Mouse (Mus musculus) liver, adult 2 months (tissue): ENCODE data around the gene Gm9945. TPM values are rescaled to one million over a fixed set of nuclear protein-coding genes. Genes with fewer than 3 reads are reported as not detected.

Experiments used
- DNase-seq: peaks from one replicate; pipeline ENCODE4 v3.0.0-alpha.2; 2011; ENCODE audit warnings: low read depth, low spot score; ENCODE audit errors: extremely low read depth
- H3K27ac ChIP-seq: fragments of 200-500 bp; replicated peaks from 2 replicates; pipeline ENCODE4 v1.5.1; 2012; ENCODE audit warnings: low read depth, mild to moderate bottlenecking, control low read depth, inconsistent platforms, low read length; ENCODE audit not compliant: insufficient read depth
- H3K27me3 ChIP-seq: fragments of 200-500 bp; 2 replicates; pipeline ENCODE4 v1.6.1; 2012; ENCODE audit warnings: mild to moderate bottlenecking, moderate library complexity, low read length, inconsistent platforms; ENCODE audit not compliant: control insufficient read depth, insufficient read depth
- H3K36me3 ChIP-seq: fragments of 200-500 bp; 2 replicates; pipeline ENCODE4 v1.6.1; 2012; ENCODE audit warnings: low read length, inconsistent platforms; ENCODE audit not compliant: control insufficient read depth, insufficient read depth
- H3K4me1 ChIP-seq: fragments of 200-500 bp; 2 replicates; pipeline ENCODE4 v1.6.1; 2011; ENCODE audit warnings: low read length; ENCODE audit not compliant: control insufficient read depth, insufficient read depth
- H3K4me3 ChIP-seq: fragments of 200-500 bp; 2 replicates; pipeline ENCODE4 v1.5.1; 2011; ENCODE audit warnings: low read depth, mild to moderate bottlenecking, control low read depth, low read length, moderate library complexity; ENCODE audit not compliant: insufficient read depth
- H3K79me2 ChIP-seq: fragments of 200-500 bp; 2 replicates; pipeline ENCODE4 v1.6.1; 2012; ENCODE audit warnings: inconsistent platforms, mild to moderate bottlenecking, low read length, moderate library complexity; ENCODE audit not compliant: control insufficient read depth, insufficient read depth
- H3K9ac ChIP-seq: fragments of 200-500 bp; 2 replicates; pipeline ENCODE4 v1.6.1; 2012; ENCODE audit warnings: low read depth, mild to moderate bottlenecking, control low read depth, inconsistent platforms, low read length
- CTCF ChIP-seq: fragments of 200-500 bp; IDR thresholded peaks from 2 replicates; pipeline ENCODE4 v1.5.1; 2011; ENCODE audit warnings: low read depth, low read length, control low read depth
- POLR2A ChIP-seq: fragments of 200-500 bp; IDR thresholded peaks from 2 replicates; pipeline ENCODE4 v1.6.1; 2011; ENCODE audit warnings: low read length, control low read depth; ENCODE audit not compliant: insufficient read depth; ENCODE audit errors: extremely low read depth
- WGBS: fragments of 180-500 bp; shearing (Covaris S2); methylation state at CpG from one replicate; pipeline ENCODE4 v1.1.7; 2018; 5-methylcytosine and 5-hydroxymethylcytosine counted together
- polyA plus RNA-seq: library from polyadenylated mRNA; depleted of rRNA; stranded (reverse); fragments of >200 nt; gene quantifications from 2 replicates; pipeline ENCODE4 v1.2.3, GENCODE M21; 2012
- total RNA-seq: library from RNA; depleted of rRNA; stranded (reverse); fragments of >200 nt; gene quantifications from 2 replicates; pipeline ENCODE4 v1.2.3, GENCODE M21; 2014

Gm9945 gene
- total and polyA plus RNA-seq, 2 experiments = not detected

GRCm38 (mm10) chr11:53520122-53520978, 40.4 kb downstream of the Gm9945 start:
- no peaks in the 10 kb centered on the region for H3K36me3 ChIP-seq
- 0 out of 2 replicates have a peak, but pooled peaks cover 3% of the 10 kb centered on the region for H3K27me3 ChIP-seq
- H3K4me1 ChIP-seq = no peaks in the 10 kb centered on the region
- no peaks in the 10 kb centered on the region; the same call in 1 of the 2 replicates for H3K79me2 ChIP-seq
- peak; percentile 12 for DNase-seq
- WGBS = 18% methylated on average over 24 of the region's 24 CpGs
- H3K9ac ChIP-seq = peak overlapping the region; percentile 84
- TF ChIP-seq POLR2A (no peak), CTCF (no peak)
- H3K27ac ChIP-seq = peak overlapping the region; percentile 34
- H3K4me3 ChIP-seq = peak overlapping the region; percentile 79

- H3K9ac ChIP-seq = no peak overlapping the region
- H3K27ac ChIP-seq = 0 out of 2 replicates have a peak overlapping the region, but pooled peaks have one; percentile 13
- no peaks in the 10 kb centered on the region for H3K36me3 ChIP-seq
- H3K4me3 ChIP-seq = no peak overlapping the region
- H3K4me1 ChIP-seq = no peaks in the 10 kb centered on the region
- 64% methylated on average over 16 of the region's 16 CpGs for WGBS
- no peak for DNase-seq
- H3K27me3 ChIP-seq = 0 out of 2 replicates have a peak, but pooled peaks cover 3% of the 10 kb centered on the region
- TF ChIP-seq POLR2A (no peak), CTCF (no peak)
- no peaks in the 10 kb centered on the region; the same call in 1 of the 2 replicates for H3K79me2 ChIP-seq
These were observed 41.3 kb downstream of the Gm9945 start for GRCm38 (mm10) chr11:53521120-53521820.

GRCm38 (mm10) chr11:53521821-53522131, 41.8 kb downstream of the Gm9945 start:
- Histone ChIP-seq H3K27me3 (0 out of 2 replicates have a peak, but pooled peaks cover 3% of the 10 kb centered on the region), H3K9ac (no peak overlapping the region), H3K4me3 (no peak overlapping the region), H3K4me1 (no peaks in the 10 kb centered on the region), H3K36me3 (no peaks in the 10 kb centered on the region), H3K27ac (no peak overlapping the region), H3K79me2 (no peaks in the 10 kb centered on the region; the same call in 1 of the 2 replicates)
- peak; percentile 7 for DNase-seq
- TF ChIP-seq POLR2A (no peak), CTCF (no peak)
- 71% methylated on average over 7 of the region's 7 CpGs for WGBS

- no peak for DNase-seq
- TF ChIP-seq POLR2A (no peak), CTCF (no peak)
- Histone ChIP-seq H3K4me3 (no peak overlapping the region), H3K27ac (no peak overlapping the region), H3K27me3 (0 out of 2 replicates have a peak, but pooled peaks cover 3% of the 10 kb centered on the region), H3K9ac (no peak overlapping the region), H3K79me2 (no peaks in the 10 kb centered on the region; the same call in 1 of the 2 replicates), H3K4me1 (no peaks in the 10 kb centered on the region), H3K36me3 (no peaks in the 10 kb centered on the region)
- 92% methylated on average over 3 of the region's 3 CpGs for WGBS
These were observed 42.4 kb downstream of the Gm9945 start for GRCm38 (mm10) chr11:53522362-53522761.

- 0 out of 2 replicates have a peak, but pooled peaks cover 3% of the 10 kb centered on the region for H3K27me3 ChIP-seq
- H3K79me2 ChIP-seq = no peaks in the 10 kb centered on the region; the same call in 1 of the 2 replicates
- no peak overlapping the region for H3K9ac ChIP-seq
- H3K4me3 ChIP-seq = no peak overlapping the region
- 72% methylated on average over 9 of the region's 9 CpGs for WGBS
- no peak for DNase-seq
- H3K4me1 ChIP-seq = no peaks in the 10 kb centered on the region; the same call in 1 of the 2 replicates
- H3K36me3 ChIP-seq = no peaks in the 10 kb centered on the region
- no peak overlapping the region for H3K27ac ChIP-seq
- TF ChIP-seq POLR2A (no peak), CTCF (no peak)
These were observed 43.0 kb downstream of the Gm9945 start for GRCm38 (mm10) chr11:53522930-53523329.
